Mouse (Mus musculus) brown adipose tissue, adult 24 weeks (tissue): ENCODE data around the gene Gfral. TPM values are rescaled to one million over a fixed set of nuclear protein-coding genes. Genes with fewer than 3 reads are reported as not detected.

Experiments used
- H3K27ac ChIP-seq: fragments of 200-500 bp; replicated peaks from 2 replicates; pipeline ENCODE4 v1.5.1; 2012; ENCODE audit warnings: low read depth, mild to moderate bottlenecking, low read length
- H3K4me1 ChIP-seq: fragments of 200-500 bp; 2 replicates; pipeline ENCODE4 v1.6.1; 2012; ENCODE audit warnings: low read length, mixed read lengths; ENCODE audit not compliant: control insufficient read depth, insufficient read depth, insufficient read length
- H3K4me3 ChIP-seq: fragments of 200-500 bp; 2 replicates; pipeline ENCODE4 v1.5.1; 2012; ENCODE audit warnings: low read depth, mild to moderate bottlenecking, low read length, moderate library complexity; ENCODE audit not compliant: insufficient read depth
- polyA plus RNA-seq: library from polyadenylated mRNA; stranded (reverse); fragments of >200 nt; gene quantifications from 2 replicates; pipeline ENCODE4 v1.2.4, GENCODE M21; 2012; ENCODE audit not compliant: missing spikeins, insufficient read depth, insufficient read length

The Gfral gene
- not detected in 2 replicates for polyA plus RNA-seq

DNA sequence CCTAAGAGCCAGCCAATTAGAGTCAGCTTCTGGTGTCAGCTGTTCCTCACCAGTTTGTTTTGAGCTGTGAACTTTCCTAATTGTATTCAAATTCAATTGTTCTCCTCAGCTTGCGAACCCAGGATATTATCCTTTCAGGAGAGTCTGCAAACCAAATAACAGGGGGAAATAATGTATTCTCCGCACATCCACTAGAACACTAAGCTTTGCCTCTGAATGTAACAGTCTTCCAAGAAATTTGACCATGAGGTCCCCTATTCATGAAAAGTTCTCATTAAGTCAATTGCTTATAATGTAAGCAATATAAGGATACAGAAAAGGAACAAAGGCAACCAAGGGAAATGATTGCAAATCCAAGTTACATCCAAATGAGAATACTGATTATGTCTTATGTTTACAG lies at the start of gene Gfral:
Gene Gfral, minus strand, starts transcription at position 101 of the 400 bp plus-strand sequence.
- no peaks in the 10 kb centered on the region for H3K4me1 ChIP-seq
- no peak within 1 kb of the TSS for H3K27ac ChIP-seq
- H3K4me3 ChIP-seq = no peak within 1 kb of the TSS

DNA sequence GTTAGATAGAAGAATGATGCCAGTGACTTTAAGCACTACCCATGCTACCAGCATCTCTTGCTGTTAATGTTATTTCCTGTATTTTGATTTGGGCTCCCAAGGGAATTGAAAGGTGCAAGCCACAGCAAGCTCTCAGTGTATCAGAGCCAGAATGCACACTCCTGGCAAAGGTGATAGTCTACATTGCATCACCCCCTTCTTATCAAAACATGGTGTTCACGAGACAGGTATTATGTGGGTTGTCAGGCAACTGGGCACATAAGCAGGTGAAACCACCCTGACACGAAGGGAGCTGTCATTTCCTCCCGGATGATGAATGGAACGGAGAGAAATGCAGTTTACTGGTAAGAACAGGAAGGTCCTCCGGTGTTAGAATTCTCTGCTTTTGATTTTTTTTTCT lies 44.3 kb upstream of the Gfral start:
- no peak overlapping the region for H3K27ac ChIP-seq
- no peaks in the 10 kb centered on the region for H3K4me1 ChIP-seq
- no peak overlapping the region for H3K4me3 ChIP-seq

DNA sequence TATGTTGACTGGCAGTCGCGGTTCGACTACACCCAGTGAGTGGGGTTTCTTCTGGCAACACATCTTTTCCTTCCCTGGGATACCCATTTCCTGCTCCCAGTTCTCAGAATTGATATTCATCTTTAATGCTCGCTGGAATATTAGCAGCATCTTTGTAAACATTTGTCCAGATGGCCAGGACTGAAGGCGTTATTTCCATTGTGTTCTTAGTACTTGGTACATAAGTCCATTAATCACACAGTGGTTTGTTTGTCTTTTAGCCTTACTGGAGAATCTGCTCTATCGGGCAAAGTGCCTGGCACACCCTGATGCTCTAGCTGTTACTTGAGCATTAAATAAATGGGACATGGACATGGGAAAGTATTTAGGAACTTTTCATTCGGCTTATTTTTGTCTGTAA lies 39.1 kb upstream of the Gfral start:
- Histone ChIP-seq H3K4me3 (no peak overlapping the region), H3K4me1 (no peaks in the 10 kb centered on the region), H3K27ac (no peak overlapping the region)

DNA sequence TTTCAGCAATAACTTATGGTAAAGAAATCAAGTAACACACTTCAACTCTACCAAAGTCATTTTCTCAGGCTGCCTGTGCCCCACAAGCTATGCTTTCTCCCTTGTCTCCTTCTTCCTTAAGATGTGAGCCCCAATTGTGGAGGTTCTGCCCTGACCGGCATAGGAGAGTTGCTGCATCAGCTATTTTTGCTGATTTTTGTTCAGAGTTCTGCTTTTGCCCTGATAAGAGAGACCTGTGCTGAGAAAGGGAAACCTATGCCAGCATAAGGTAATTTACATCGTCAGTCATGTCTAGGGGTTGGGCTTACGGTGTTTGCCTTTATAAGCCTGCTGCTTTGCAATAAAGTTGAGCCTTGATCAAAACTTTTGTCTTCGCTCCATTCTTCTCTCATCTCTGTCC lies 38.7 kb upstream of the Gfral start:
- no peak overlapping the region for H3K27ac ChIP-seq
- H3K4me3 ChIP-seq = no peak overlapping the region
- no peaks in the 10 kb centered on the region for H3K4me1 ChIP-seq

DNA sequence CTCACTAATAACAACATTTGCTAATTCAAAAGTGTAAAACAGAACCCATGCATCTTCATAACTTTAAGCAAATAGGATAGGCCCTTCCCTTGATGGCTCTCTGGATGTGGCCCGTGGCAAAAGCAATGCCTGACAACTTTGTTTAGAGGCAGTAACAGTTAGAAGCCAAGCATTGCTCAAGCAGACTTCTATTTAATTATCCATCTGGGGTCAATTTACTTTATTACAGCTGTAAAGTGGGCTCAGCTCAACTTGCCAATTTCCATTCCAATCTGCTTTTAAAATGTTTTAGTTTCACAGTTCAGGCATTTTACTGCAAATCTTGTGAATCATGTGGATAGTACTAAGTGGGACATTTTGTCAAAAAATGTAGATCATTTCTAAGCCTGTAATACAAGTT lies 28.9 kb upstream of the Gfral start:
- Histone ChIP-seq H3K4me1 (no peaks in the 10 kb centered on the region), H3K27ac (no peak overlapping the region), H3K4me3 (no peak overlapping the region)

DNA sequence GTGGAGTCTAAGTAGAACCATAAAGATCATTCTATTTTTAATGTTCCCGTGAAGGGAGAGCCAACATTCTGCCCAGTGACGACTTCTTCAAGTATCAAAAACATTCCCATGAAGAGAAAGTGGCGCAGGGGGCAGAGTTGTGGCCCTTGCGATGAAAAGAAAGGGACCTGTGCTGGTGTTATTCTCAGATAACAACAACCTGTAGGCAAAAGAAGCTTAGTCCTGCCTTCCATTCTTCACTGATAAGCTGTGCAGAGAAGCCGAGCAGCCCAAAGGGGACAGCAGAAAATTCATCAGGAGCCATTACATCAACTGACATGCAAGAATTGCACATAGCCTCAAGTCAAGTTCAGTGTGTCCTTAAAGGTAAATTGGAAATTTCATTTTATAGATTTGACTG lies 24.5 kb upstream of the Gfral start:
- H3K4me3 ChIP-seq = no peak overlapping the region
- no peak overlapping the region for H3K27ac ChIP-seq
- H3K4me1 ChIP-seq = no peaks in the 10 kb centered on the region

DNA sequence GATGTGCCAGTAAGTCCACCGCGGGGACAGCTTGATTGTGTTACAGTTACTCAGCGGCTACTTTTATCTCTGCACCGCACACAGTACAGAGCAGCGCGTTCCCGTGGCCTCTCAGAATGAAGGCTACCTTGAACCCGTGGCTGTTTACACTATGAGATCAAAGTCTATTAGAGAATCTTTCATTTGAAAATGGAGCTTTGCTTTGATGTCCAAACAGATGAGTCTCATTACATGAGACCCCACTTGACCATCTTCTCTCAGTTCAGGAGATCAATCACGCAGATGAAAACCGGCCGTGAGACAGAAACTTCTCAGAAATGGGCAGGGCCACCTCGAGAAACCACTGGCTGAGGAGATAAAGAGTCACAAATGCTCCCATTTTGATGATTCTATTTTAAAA lies 23.8 kb upstream of the Gfral start:
- no peaks in the 10 kb centered on the region for H3K4me1 ChIP-seq
- no peak overlapping the region for H3K4me3 ChIP-seq
- no peak overlapping the region for H3K27ac ChIP-seq

DNA sequence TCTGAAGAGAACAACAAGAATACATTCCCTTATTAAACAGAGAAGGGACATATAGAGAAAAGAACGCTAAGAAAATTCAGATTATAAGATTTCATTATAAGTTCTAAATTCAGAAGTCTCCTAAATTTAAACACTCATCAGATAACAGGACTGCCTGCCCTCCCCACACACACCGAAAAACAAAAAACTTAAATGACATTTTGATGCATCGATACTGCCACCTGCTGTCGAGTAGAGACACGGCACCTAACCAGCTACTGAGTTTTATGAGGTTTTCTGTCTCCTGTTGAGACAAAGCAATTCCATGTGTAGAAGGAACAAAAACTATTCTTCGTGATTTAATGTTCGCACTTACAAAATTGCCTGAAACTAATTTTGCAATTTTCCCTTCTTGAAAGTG lies 23.2 kb upstream of the Gfral start:
- H3K4me3 ChIP-seq = no peak overlapping the region

DNA sequence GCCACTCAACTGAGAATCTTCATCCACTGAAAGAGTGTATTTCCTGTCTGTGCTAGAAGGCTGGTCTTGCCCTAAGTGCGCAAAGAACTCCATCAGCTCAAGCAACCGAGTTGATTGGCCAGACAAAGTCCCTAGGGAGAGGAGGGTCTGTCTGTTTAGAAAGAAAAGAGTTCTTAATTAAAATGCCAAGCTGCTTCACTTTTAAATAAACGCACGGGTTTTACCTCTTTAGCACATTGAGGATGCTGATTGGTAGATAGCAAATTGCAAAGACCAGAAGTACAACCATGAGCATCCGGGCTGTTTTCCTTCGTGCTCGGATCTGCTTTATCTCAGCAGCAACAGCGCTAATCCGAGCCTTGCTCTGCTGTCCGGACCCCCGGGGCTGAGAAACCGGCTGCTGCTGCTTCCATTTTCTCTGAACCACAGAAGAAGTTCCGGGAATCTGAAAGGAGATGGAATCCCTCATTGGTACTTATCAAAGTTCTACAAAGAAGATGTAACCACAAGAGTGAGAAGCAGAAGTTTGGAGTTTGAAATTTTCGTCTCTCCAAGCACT lies 22.6 kb upstream of the Gfral start:
- Histone ChIP-seq H3K27ac (no peak overlapping the region), H3K4me3 (peak overlapping the region; percentile 23), H3K4me1 (no peaks in the 10 kb centered on the region)

More for the DNA sequence above, 23.2 kb upstream of the Gfral start:
- Histone ChIP-seq H3K27ac (no peak overlapping the region), H3K4me1 (no peaks in the 10 kb centered on the region)

DNA sequence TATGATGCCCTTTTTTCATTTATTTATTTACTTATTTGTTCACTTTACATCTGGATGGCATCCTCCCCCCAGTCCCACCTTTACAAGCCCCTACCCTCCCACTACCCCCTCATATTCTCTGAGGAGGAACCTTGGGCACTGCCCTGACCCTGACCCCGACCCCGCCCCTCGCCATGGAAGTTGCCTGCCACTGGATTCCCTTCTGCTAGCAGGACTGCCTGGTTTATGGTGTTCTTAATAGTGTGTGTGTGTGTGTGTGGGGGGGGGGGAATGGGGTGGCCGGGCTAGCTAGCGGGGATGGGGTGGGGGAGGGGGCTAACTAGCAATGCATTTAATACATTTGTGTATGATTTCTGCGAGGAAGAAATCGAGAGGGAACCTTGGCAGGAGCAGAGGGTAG lies 21.4 kb upstream of the Gfral start:
- Histone ChIP-seq H3K4me3 (no peak overlapping the region), H3K27ac (no peak overlapping the region), H3K4me1 (no peaks in the 10 kb centered on the region)

DNA sequence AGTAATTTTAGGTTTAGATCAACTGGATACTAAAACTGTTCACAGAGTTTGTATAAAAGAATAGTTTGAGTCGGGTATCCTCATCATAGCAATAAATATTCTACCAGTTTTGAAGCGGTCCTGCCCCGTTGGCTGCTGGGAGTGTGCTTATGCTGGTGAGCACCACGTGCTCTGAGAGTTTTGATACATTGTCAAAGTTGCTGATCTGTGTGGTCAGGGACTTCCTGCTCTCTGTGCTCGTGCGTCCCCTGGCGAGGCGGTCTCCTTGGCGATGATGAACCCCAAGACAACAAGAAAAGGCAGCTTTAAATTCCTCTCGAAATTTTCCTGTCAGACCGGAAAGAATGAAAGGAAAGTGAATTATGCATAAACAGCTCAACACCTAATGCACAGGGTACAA lies 16.9 kb upstream of the Gfral start:
- Histone ChIP-seq H3K4me3 (no peak overlapping the region), H3K4me1 (no peaks in the 10 kb centered on the region), H3K27ac (no peak overlapping the region)

DNA sequence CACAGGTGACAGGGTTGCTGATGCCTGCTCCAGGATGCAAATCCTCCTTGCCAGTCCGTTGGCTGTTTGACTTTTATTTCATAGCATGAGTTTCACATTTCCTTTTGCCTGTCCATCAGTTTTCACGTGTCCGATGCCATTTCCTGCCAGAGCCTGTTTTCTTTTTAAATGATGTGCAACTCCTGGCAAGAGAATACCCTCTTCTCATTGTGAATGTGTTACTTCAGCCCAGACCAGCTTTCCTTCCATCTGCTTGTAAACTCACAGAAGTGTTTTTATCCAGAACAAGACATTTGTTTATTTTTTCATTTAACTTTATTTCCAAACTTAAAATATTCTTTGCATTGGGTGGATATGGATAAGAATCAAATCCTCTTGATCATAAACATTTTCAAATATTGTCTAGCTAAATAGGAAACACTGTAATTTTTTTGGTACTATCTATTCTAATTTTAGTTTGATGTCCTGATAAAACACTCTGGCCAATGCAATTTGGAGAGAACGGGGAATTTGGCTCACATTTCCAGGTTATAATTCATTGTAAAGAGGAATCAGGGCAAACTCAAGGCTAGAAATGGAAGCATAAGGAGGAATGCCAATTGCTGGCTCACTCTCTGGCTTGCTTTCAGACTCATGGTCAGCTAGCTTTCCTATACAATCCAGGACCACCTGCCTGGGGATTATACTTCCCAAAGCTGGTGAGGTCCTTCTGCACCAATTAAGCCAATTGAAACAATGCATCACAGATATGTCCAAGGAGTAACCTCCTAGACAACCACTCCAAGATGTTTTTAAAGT lies 3.9 kb upstream of the Gfral start:
- no peak overlapping the region for H3K4me3 ChIP-seq
- H3K27ac ChIP-seq = no peak overlapping the region
- H3K4me1 ChIP-seq = no peaks in the 10 kb centered on the region

DNA sequence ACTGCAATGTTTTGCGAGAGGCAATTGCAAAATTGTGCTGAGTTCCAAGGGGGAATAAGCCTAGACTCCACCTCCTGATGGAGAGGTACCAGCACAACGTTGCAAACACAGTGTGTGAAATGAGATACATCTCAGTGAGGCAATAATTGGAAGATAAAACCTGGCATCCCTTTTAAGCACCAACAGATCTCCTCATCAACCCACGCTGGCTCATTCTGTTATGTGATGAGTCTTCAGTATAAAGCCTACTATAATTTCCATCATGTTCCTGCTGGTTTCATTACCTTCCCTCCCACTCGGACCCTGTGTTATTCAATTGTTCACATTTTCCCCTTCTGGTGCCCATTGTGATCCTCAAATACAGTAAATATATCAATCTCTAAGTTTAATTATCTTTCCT lies 1.2 kb upstream of the Gfral start:
- Histone ChIP-seq H3K27ac (no peak overlapping the region), H3K4me1 (no peaks in the 10 kb centered on the region), H3K4me3 (no peak overlapping the region)

DNA sequence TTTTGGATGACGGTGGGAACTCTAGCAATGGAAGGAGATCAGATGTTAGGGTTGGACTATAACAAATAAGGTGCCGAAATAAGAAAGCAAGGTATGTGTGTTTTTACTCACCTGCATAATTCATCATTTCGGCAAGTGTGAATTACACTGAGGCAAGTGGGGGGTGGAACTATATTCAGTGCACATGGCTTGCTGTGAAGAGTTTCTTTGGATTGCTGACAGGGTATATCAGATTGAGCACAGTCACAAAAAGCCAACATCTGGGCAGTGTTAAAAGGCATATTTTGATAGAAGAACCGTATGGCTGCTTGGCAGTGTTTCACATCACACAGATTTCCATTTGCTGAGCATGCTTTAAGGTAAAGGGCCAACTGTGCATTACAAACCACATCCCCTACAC lies 16.5 kb downstream of the Gfral start:
- no peaks in the 10 kb centered on the region for H3K4me1 ChIP-seq
- H3K27ac ChIP-seq = no peak overlapping the region
- H3K4me3 ChIP-seq = no peak overlapping the region

DNA sequence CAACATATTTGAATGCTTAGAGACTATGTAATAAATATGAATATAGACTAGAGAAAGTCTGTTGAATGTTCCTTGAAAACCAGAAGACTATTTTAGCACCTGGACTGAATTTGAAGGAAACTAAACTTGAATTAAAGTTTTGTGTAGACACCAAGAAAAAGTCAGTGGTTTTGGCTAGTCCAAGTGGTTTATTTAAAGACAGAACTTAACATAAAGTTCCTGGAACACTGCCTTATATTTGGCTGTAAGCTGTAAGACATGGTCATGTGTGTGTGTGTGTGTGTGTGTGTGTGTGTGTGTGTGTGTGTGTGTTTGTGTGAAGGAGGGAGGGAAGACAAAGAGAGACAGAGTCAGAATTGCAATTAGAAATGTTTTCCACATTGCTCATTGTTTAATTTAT lies 34.2 kb downstream of the Gfral start:
- Histone ChIP-seq H3K27ac (no peak overlapping the region), H3K4me1 (no peaks in the 10 kb centered on the region), H3K4me3 (no peak overlapping the region)

DNA sequence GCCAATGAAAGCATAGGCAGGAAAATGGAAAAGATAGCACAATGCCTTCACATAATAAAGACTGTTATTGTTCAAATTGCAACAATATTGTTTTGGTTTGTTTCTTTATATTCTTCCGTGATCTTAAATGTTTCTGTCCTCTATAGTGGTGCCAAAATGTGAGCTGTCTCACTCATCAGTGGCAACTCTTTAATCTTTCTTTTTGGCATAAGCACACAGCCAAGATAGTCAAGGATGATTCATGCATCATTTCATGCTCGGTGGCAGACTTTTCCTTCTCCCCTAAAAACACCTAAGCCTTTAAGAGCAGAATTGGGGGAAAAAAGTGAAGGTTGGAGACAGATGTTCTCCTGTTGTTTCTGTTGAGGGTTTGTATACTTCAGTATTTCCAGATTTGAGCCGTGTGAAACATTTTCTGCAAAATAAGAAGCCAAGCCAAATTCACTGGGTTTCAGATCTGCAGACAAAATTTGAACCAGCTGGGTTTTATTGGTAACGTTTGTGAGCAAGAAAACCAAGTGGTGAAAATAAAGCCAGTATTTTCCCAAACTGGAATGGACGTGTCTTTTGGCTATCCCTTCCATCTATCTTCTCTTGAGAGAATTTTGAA lies 40.7 kb downstream of the Gfral start:
- Histone ChIP-seq H3K4me3 (no peak overlapping the region), H3K4me1 (no peaks in the 10 kb centered on the region), H3K27ac (no peak overlapping the region)
